8 mouse cellular contexts compared by ENCODE assay signal in genomic region chr4:9769633-9770205, GRCm38 (mm10).
A peak's percentile ranks its signal among the peaks of the same experiment; 100 is the strongest.
DNase-seq lines count a peak whose midpoint lies in the region; ATAC-seq lines count a peak whose summit lies in the region.

No protein-coding gene starts in this region.

- H3K36me3 ChIP-seq in forebrain, embryonic 13.5 days (ENCODE audit: poor library complexity, severe bottlenecking): no peaks in the 10 kb centered on the region
- H3K36me3 ChIP-seq in limb, embryonic 12.5 days: no peaks in the 10 kb centered on the region
- no peaks in the 10 kb centered on the region for H3K36me3 ChIP-seq in neural tube, embryonic 13.5 days

- peak overlapping the region; percentile 89 for H3K4me2 ChIP-seq in forebrain, embryonic 13.5 days
- H3K4me2 ChIP-seq in limb, embryonic 12.5 days: peak overlapping the region; percentile 74
- peak overlapping the region; percentile 92 for H3K4me2 ChIP-seq in neural tube, embryonic 13.5 days

- peak overlapping the region; percentile 16; the same call in 1 of the 2 replicates for H3K4me3 ChIP-seq in brown adipose tissue, adult 24 weeks (ENCODE audit: insufficient read depth, low read depth, low read length)
- H3K4me3 ChIP-seq in forebrain, embryonic 13.5 days: peak overlapping the region; percentile 60
- peak overlapping the region; percentile 56 for H3K4me3 ChIP-seq in limb, embryonic 12.5 days (replicated peaks)
- peak overlapping the region; percentile 62 for H3K4me3 ChIP-seq in neural tube, embryonic 13.5 days

- H3K9me3 ChIP-seq in forebrain, embryonic 13.5 days (replicated peaks): no peaks in the 10 kb centered on the region
- no peaks in the 10 kb centered on the region for H3K9me3 ChIP-seq in limb, embryonic 12.5 days
- H3K9me3 ChIP-seq in neural tube, embryonic 13.5 days: no peaks in the 10 kb centered on the region

- ATAC-seq in cerebellum, adult (ENCODE audit: insufficient number of reproducible peaks, low FRiP score, low TSS enrichment): no peak
- ATAC-seq in forebrain, embryonic 13.5 days: peak; percentile 17; the same call in 1 of the 2 replicates
- ATAC-seq in limb, embryonic 12.5 days (ENCODE audit: insufficient number of reproducible peaks, insufficient read depth, low FRiP score, low TSS enrichment, low read depth): no peak
- ATAC-seq in neural tube, embryonic 13.5 days (ENCODE audit: low read depth): no peak

- no peak overlapping the region for H3K27ac ChIP-seq in brown adipose tissue, adult 24 weeks (replicated peaks; ENCODE audit: low read depth, low read length)
- no peak overlapping the region for H3K27ac ChIP-seq in forebrain, embryonic 13.5 days
- H3K27ac ChIP-seq in limb, embryonic 12.5 days: no peak overlapping the region
- no peak overlapping the region for H3K27ac ChIP-seq in neural tube, embryonic 13.5 days (replicated peaks)

- peak; percentile 15 for DNase-seq in cerebellum, adult 11-12 months
- no peak for DNase-seq in gastrocnemius, postnatal 25 days
- DNase-seq in thymus, adult 18-20 months: no peak

- no peaks in the 10 kb centered on the region for H3K4me1 ChIP-seq in brown adipose tissue, adult 24 weeks (ENCODE audit: control insufficient read depth, insufficient read depth, insufficient read length, low read length)
- H3K4me1 ChIP-seq in forebrain, embryonic 13.5 days: 0 out of 2 replicates have a peak, but pooled peaks cover 5% of the 10 kb centered on the region
- H3K4me1 ChIP-seq in limb, embryonic 12.5 days (replicated peaks): no peaks in the 10 kb centered on the region
- no peaks in the 10 kb centered on the region for H3K4me1 ChIP-seq in neural tube, embryonic 13.5 days (replicated peaks)

- no peaks in the 10 kb centered on the region for H3K27me3 ChIP-seq in forebrain, embryonic 13.5 days
- no peaks in the 10 kb centered on the region for H3K27me3 ChIP-seq in limb, embryonic 12.5 days
- no peaks in the 10 kb centered on the region for H3K27me3 ChIP-seq in neural tube, embryonic 13.5 days

- H3K9ac ChIP-seq in forebrain, embryonic 13.5 days: no peak overlapping the region
- no peak overlapping the region for H3K9ac ChIP-seq in limb, embryonic 12.5 days (replicated peaks)
- peak overlapping the region; percentile 73 for H3K9ac ChIP-seq in neural tube, embryonic 13.5 days

- WGBS in forebrain, embryonic 13.5 days: 69% methylated on average over 9 of the region's 9 CpGs
- WGBS in limb, embryonic 12.5 days: 60% methylated on average over 9 of the region's 9 CpGs
- 61% methylated on average over 9 of the region's 9 CpGs for WGBS in neural tube, embryonic 13.5 days
